Mouse (Mus musculus): ENCODE data around the gene Vmn2r8.
"Not testable (repeated sequence)": the region's sequence is repeated elsewhere in the genome, so short reads cannot be mapped to it uniquely, and the experiment has no call there.

Gene Vmn2r8

GRCm38 (mm10) chr5:108808750-108809149 lies at the start of gene Vmn2r8:
TSS of gene Vmn2r8 (minus strand) at chr5:108808850.
- ATAC-seq (ENCODE audit: low TSS enrichment), result not testable (repeated sequence)

GRCm38 (mm10) chr5:108852501-108852900 lies 43.9 kb upstream of the Vmn2r8 start, which contains the start of gene Vmn2r9:
TSS of gene Vmn2r9 (minus strand) at chr5:108852601.
- not testable (repeated sequence) for ATAC-seq (ENCODE audit: low TSS enrichment)

GRCm38 (mm10) chr5:108849466-108849865 lies 40.8 kb upstream of the Vmn2r8 start:
- ATAC-seq (ENCODE audit: low TSS enrichment), result no peak

GRCm38 (mm10) chr5:108836156-108836555 lies 27.5 kb upstream of the Vmn2r8 start:
- no peak for ATAC-seq (ENCODE audit: low TSS enrichment)

GRCm38 (mm10) chr5:108823276-108823675 lies 14.6 kb upstream of the Vmn2r8 start:
- ATAC-seq (ENCODE audit: low TSS enrichment), result no peak

GRCm38 (mm10) chr5:108803646-108804045 lies 5.0 kb downstream of the Vmn2r8 start:
- ATAC-seq (ENCODE audit: low TSS enrichment), result no peak

GRCm38 (mm10) chr5:108795263-108795662 lies 13.4 kb downstream of the Vmn2r8 start, which contains the start of gene Tmed11:
TSS of gene Tmed11 (minus strand) at chr5:108795363.
- ATAC-seq (ENCODE audit: low TSS enrichment), result not testable (repeated sequence)

GRCm38 (mm10) chr5:108790385-108790784 lies 18.3 kb downstream of the Vmn2r8 start:
- ATAC-seq (ENCODE audit: low TSS enrichment), result not testable (repeated sequence)

- no peak for ATAC-seq (ENCODE audit: low TSS enrichment)
Observed at GRCm38 (mm10) chr5:108774630-108775306, 33.9 kb downstream of the Vmn2r8 start, which contains the start of gene Rnf212. TSS of gene Rnf212 (minus strand) at chr5:108774982.

- ATAC-seq (ENCODE audit: low TSS enrichment), result no peak
Observed at GRCm38 (mm10) chr5:108760002-108760401, 48.6 kb downstream of the Vmn2r8 start.

- peak; percentile 82 for ATAC-seq (ENCODE audit: low TSS enrichment)
Observed at GRCm38 (mm10) chr5:108758396-108758795, 50.3 kb downstream of the Vmn2r8 start.

GRCm38 (mm10) chr5:108751258-108751657 lies 57.4 kb downstream of the Vmn2r8 start:
- not testable (repeated sequence) for ATAC-seq (ENCODE audit: low TSS enrichment)

- ATAC-seq (ENCODE audit: low TSS enrichment), result no peak
Observed at GRCm38 (mm10) chr5:108750328-108751210, 58.1 kb downstream of the Vmn2r8 start.

GRCm38 (mm10) chr5:108744629-108745028 lies 64.0 kb downstream of the Vmn2r8 start:
- ATAC-seq (ENCODE audit: low TSS enrichment), result no peak

- ATAC-seq (ENCODE audit: low TSS enrichment), result no peak
Observed at GRCm38 (mm10) chr5:108743856-108744255, 64.8 kb downstream of the Vmn2r8 start.

GRCm38 (mm10) chr5:108742596-108742995 lies 66.1 kb downstream of the Vmn2r8 start:
- no peak for ATAC-seq (ENCODE audit: low TSS enrichment)

GRCm38 (mm10) chr5:108741844-108742243 lies 66.8 kb downstream of the Vmn2r8 start:
- no peak for ATAC-seq (ENCODE audit: low TSS enrichment)
